Mouse (Mus musculus) ovary, postnatal 36 days (tissue): ENCODE measurements around the gene Arnt.
"Not testable (repeated sequence)": the region's sequence is repeated elsewhere in the genome, so short reads cannot be mapped to it uniquely, and the experiment has no call there.

Experiments used
- DNase-seq: peaks from one replicate; pipeline ENCODE4 v3.0.0; 2022; ENCODE audit warnings: low spot score, mixed read lengths

Arnt gene

DNA sequence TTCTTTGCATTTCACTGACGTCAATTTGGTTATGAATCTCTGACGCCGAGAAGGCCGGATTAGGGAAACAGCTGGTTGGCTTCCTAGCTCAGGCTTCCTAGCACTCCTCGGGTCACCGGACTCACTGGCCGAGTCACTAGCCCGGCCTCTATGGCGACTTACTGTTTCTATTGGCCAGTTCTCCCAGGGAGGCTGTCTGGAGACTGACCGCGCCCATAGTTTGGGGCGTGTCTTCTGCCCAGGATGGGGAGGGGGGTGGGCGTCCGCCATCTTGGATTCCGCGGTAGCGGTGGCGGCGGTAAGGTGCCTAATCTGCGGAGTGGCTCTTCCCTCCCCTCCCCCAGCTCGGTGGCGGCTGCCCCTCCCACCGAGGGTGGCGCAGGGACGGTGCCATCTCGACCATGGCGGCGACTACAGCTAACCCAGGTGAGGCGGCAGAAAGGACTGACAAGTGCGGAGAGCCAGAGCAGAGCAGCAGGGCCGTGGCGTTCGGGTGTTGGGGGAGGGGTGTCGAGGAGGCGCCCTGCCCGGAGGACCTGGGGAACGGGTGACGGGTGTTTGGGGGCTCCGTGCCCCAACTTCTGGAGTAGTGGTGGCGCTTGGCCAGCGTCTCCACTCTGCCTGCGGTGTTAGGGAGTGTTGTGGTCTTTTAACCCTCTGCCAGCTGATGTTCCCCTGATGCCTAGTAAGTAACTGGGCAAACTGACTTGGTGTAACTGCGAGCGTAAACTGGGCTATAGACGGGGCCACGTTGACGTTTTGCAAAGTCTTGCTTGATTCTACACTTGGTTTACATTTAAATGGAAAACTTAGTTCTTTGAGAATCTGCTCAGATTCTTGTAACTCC is at the start of gene Arnt:
Gene Arnt (plus strand): TSS at position 253 of the 847 bp plus-strand sequence.
- peak; percentile 88 for DNase-seq

DNA sequence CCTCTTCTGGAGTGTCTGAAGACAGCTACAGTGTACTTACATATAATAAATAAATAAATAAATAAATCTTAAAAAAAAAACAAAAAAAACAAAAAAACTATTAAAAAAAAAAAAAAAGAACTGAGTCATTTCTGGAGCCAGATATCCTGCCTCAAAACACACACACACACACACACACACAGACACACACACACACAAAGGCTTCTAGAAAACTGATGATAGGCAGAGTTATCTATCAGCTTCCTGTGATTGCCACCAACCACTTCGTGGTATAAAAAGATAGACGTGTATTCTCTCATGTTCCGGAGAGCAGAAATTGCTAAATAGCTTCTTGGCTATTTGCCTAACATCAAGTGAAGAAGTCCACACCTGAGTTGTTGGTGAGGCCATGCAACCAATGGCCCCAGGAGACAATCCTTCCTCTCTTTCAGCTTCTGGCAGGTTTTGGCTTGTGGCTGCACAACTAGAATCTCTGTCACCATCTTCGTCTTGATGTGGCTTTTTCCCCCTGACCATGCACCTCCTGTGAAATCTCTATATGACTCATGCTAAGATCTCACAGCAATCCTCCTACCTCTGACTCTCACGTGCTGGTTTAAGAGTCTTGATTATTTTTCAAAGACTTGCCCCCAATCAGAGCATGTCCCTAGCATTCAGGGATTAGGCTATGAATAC is 48.6 kb upstream of the Arnt start:
- no peak for DNase-seq

DNA sequence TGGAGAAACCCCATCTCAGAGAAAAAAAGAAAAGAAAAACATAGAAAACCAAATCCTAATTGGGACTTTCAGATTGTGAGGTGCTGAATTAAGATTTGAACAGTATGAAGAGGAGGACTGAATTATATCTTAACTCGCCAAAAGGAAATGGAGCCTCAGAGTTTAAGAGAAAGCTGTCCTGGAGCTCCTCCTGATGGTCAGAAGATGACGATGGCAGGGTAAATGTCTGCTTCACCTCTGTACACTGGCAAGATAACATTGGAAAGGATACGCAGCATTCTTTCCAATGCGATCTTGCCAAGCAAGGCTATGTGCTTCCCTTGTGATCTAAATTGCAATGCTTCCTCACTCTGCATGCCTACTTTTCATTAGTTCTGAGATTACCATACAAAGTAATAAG is 39.8 kb upstream of the Arnt start:
- no peak for DNase-seq

DNA sequence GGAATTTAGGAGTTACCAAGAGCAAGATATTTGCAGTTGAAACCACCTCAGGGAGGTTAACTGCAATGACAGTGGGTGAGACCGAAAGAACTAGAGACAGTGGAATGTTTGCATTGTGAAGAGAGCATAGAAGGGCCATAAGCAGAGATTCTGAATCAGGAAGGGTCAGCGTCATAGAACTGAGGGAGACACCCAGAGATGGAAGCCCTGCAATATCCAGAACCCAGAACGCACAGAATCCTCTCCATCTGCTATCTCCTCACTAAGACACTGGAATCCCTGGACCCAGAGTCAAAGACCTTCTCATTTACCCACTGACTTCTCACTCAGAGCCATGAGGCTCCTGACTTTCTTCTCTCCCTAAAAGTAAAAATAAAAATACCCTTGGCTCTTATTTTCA is 31.4 kb upstream of the Arnt start, which contains the start of gene 4930558C23Rik:
Gene 4930558C23Rik (minus strand): TSS at position 101 of the 400 bp plus-strand sequence.
- no peak for DNase-seq

DNA sequence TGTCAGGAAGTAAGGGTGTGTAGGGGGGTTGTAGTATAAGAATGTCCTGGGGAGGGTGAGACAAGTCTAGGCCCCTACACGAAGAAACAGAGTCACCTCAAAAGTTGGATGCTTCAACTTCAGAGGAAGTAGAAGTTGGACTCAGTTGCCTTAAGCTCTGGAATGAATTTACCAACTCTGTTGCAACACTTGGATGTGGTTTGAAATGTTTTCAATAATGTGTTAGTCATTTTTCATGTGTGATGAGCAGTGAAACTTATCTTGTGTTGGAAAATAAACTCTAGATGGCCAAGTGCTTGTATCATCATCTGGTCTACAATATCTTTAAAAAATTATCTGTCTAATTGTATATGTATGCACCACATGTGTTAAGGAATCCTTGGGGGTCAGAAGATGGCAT is 26.5 kb upstream of the Arnt start:
- DNase-seq, result no peak

DNA sequence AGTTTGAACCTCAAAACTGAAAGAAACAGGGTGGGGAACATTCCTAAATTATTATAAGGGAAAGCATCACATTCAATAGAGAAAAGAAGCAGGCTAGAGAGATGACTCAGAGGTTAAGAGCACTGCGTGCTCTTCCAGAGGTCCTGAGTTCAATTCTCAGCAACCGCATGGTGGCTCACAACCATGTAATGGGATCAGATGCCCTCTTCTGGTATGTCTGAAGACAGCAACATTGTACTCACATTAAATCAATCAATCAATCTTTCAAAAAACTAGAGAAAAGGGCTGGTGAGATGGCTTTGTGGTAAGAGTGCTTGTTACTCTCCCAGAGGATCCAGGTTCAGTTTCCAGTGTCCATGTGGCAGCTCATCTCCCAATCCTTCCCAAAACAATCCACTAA is 25.3 kb upstream of the Arnt start:
- no peak for DNase-seq

DNA sequence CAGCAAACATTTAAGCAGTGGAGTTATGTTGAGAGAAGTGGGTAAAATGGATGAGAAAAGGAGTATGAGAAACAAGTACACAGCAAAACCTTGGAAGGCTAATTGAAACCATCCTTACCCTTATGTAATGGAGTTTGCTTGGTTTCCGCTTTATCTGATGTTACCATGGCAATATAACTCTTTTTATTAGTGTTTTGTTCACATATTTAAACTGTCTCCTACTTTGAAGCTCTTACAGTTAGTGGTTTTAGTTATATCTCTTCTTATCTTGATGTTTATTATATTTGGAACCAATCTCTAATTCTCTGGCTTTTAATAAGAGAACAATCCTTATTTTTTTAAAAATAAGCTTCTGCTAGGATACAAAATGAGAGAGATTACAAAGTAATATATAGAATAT is 21.9 kb upstream of the Arnt start:
- DNase-seq, result no peak

DNA sequence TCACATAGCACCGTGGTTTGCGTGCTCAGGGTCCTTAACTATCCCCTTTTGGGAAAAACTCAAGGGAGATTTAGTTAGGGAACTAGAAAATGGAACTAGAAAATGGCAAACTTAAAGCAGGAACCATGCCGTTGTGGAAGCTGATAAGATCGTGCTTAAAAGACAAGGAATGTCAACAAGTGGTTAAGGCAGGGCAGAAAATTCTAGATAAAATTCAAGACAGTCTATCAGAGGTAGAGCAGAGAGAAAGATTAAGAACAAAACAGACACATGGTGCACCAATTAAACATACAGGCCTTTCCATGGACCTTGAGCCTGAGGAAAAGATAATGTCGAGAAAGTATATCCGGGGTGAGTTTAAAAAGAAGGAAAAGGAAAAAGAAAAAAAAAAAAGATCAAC is 16.3 kb upstream of the Arnt start:
- no peak for DNase-seq

DNA sequence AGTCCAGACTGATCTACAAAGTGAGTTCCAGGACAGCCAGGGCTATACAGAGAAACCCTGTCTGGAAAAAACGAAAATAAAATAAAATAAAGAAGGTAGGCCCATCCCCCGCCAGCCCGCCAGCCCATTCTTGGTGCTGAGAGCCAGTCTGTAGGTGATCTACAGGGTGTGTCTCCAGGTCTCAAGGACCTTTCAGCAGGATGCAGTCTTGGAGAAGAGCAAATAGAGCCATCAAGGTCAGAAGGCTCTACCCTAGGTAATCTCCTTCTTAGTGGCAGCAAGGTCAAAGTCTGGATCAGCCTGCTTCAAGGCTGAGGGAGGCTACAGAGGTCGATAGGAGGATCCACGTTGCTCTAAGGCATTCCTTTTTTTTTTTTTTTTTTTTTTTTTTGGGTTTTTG is 7.7 kb upstream of the Arnt start:
- not testable (repeated sequence) for DNase-seq

DNA sequence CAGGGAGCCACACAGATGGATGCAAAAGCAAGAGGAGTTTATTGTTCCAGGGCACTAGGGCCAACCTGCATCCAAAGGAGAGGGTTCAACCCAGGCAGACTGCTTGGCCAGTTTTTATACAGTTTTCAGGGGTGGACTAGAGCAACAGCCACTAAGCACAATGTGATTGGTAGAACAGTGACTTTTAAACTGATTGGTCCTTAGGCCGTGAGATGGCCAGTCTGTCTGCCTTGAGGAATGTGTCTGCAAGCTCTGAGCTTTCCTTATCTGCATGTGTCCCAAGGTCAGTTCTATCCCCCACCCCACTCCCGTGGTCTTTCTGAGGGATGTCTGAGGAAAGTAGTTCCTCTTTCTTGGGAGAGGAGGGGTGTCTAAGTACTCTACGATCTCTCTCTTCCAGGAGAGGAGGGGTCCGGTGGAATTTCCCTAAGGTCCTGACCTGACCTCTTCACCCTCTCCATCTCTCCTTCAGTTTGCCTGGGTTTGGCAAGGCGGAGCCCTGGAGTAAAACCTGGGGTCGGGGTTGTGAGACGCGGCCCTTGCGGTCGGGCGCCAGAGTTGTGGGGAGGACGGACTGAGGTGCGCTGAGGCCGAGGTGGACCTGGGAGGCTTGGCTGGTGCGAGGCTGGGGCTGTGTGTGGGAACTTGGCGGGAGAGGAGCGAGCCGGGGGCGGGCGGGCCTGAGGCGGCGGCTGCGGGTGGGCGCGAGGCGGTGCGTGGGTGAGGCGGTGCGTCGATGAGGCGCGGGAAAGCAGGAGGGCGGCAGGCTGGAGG is 6.9 kb upstream of the Arnt start:
- not testable (repeated sequence) for DNase-seq

DNA sequence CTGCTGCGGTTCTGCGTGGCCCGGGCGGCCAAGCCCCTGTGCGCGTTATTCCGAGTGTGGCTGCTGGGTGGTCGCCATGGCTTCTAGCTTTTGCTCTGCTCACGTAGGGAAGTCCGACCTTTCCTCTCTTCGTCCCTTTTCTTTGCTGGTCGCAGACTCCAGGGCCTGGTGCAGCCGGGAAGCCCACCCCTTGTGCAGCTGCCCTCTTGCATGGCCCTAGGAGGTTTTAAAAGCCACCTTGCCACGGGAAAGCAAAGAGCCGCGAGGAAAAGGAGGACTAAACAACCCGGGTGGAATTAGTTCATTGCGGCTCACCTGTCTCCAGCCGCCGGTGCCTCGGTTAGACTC is 6.3 kb upstream of the Arnt start:
- DNase-seq, result peak; percentile 20

DNA sequence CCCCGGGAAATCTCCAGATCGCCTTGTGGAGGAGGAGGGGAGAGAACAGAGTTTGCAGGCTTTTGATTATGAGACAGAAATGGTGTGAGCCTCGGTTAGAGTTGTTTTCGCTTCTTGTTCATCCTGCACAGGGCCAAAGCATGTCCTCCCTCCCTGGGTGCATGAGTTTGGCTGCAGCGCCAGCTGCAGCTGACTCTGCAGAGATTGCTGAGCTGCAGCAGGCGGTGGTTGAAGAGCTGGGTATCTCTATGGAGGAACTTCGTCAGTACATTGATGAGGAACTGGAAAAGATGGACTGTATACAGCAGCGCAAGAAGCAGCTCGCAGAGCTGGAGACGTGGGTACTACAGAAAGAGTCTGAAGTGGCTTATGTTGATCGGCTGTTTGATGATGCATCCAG is 5.8 kb upstream of the Arnt start:
- not testable (repeated sequence) for DNase-seq

DNA sequence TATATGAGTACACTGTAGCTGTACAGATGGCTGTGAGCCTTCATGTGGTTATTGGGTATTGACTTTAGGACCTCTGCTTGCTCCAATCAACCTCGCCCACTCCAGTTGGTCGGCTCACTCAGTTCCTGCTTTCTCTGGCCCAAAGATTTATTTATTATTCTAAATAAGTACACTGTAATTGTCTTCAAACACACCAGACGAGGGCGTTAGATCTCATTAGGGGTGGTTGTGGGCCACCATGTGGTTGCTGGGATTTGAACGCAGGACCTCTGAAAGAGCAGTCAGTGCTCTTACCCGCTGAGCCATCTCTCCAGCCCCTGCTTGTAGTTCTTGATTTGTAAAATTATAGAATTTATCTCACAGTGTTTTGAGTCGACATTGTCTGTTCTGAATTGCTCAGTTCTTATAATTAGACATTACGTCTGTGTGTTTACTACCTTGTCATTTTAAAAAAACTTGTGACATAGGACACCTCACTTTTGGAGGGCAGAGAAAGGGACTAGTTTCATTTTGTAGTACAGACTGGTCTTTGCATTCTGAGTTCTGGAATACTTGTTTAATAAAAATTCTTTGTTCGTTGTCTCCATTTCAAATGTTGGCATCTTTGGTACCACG is 780 bp upstream of the Arnt start:
- DNase-seq, result no peak

DNA sequence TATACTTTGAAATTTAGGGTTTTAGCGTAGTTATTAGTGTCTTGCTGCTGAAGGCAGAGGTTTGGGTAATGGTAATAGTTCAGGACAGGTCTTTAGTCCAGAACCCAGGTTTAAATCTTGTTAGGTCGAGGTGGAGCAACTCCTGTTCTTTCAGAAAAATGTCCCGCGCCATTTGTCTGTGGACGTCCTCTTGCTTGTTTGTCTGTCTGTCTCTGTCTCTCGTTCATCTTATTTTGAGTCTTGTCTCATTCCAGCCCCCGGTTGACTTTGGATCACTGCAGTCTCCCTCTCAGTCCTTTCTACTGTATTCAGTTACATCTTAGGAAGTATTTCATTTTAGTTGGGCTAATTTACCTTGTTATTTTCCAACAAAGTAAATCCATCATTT is 789 bp downstream of the Arnt start:
- DNase-seq, result no peak

DNA sequence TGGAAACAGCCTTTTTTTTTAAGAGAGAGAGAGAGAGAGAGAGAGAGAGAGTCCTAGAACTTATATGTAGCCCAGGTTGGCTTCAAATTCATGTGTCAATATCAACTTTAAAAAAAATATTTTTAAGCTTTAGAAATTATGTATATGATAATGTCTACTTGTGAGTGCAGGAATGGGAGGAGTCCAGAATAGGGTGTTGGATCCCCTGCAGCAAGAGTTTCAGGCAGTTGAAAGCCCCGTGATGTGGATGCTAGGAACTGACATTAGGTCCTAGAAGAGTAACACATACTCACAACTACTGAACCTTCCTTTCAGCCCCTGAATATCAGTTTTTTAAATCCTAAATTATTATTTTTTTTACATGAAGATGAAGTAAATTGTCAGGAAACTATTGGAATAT is 1.4 kb downstream of the Arnt start:
- DNase-seq, result no peak

DNA sequence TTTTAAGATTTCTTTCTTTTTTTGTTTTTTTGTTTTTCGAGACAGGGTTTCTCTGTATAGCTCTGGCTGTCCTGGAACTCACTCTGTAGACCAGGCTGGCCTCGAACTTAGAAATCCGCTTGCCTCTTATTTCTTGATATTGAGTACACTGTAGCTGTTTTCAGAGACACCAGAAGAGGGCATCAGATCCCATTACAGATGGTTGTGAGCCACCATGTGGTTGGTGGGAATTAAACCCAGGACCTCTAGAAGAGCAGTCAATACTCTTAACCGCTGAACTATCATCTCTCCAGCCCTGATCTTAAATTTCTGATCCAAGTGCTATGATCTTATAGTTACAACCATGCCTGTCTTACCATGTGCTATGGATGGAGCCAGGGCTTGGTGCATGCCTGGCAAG is 4.4 kb downstream of the Arnt start:
- not testable (repeated sequence) for DNase-seq

DNA sequence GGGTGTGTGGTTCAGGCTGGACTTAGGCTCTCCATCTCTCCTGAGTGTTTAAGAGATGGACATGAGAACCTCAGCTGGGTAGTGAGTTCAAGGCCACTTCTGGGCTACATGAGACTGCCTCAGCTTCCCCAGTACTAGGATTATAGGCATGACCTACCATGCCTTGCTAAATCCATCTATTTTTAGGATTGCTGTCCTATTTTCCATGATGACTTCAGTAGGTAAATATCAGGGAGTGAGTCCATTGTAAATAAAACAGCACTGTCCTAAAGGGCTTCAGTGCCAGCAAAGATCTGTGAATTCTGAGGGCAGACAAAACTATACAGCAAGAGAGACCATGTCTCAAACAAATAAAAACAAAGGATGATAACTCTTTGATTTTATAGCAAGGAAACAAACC is 5.5 kb downstream of the Arnt start:
- no peak for DNase-seq

DNA sequence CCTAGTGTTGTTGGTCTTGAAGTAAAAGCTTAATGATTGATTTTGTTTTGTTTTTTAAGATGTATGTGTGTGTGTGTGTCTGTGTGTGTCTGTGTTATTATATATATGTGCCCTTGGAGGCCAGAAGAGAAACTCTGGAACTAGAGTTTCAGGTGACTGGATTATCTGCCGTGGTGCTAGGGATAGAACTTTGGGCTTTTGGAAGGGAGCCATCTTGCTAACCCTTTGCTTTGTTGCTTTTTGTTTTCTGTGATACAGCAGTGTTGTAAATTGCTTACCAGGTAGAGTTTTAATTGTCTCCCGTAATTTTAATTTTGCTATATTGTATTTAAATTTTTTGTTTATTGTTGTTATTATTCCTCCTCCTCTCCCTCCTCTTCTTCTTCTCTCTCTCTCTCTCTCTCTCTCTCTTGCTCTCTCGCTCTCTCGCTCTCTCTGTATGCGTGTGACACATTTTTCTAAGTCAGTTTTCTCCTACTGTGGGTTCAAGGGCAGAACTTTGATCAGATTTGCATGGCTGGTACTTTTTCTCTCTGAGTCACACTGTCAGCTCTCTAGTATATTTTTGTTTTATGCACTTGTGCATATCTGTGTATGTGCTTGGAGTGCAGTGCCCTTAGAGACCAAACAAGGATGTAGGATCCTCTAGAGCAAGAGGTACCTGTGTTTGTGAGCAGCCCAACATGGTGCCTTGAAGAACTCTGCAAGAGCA is 8.4 kb downstream of the Arnt start:
- DNase-seq, result no peak

DNA sequence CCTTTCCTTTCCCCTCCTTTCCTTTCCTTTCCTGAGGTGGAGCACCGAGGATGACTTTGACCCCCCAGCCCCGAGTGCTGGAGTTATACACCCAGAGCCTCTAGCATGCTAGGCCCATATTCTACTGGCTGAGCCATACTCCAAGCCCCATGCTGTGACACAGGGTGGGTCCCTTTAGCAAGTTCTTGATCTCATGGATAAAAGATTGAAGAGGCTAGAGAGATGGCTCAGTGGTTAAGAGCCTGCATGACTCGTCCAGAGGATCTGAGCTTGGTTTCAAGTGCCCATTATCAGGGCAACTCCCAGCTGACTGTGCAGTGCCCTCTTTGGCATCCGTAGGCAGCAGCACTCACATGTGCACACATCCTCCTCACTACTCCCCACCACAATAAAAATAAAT is 11.1 kb downstream of the Arnt start:
- DNase-seq, result no peak

DNA sequence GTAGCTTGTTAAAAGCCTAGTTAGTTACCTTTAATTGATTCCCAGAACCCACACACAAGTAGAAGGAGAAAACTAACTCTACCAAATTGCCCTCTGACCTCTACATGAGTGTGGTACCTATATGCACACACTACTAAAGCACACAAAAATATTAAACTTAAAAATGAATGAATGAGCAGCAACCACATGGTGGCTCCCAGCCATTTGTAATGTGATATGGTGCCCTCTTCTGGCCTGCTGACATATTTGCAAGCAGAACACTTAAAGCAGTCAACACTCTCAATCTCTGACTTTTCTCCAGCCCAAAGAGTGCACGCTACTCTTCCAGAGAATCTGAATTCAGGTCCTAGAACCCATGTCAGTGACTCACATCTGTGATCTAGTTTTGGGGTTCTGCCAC is 16.2 kb downstream of the Arnt start:
- DNase-seq, result no peak

DNA sequence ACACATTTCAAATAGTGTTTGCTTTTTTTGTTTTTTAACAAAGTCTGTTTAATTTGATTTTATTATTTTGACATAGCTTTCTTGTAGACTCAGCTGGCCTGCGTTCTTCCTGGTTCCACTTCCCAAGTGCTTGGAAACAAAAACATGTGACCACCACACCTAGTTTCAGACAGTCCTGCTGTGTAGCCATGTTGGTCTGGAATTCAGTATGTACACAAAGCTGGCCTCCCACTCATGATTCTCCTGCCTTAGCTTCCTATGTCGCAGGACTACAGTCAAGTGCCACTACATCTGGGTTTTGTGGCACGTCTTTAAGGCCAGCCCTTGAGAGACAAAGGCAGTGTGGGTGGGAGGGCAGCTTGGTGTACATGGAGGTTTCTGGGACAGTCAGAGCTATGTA is 16.7 kb downstream of the Arnt start:
- no peak for DNase-seq

DNA sequence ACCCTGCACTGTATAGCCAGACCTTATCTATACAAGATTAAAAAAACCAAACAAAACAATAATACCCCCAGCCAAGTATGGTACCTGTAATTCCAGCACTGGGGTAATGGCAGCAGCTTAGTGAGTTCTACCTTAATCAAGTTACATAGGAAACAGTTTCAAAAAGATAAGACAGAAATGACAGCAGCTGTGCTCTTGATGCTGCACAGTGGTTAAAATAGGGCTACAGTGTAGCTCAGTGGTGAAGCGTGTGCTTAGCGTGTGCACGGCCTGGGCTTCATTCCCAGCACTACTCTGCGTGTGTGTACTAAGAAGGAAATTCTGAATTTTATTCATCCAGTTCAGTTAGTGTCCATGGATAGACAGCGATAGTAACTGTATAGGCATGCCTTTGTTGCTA is 22.2 kb downstream of the Arnt start:
- no peak for DNase-seq
